Mouse (Mus musculus): ENCODE results near the gene Olfr850. TPM values are rescaled to one million over a fixed set of nuclear protein-coding genes. Genes with fewer than 3 reads are reported as not detected.

The Olfr850 gene
- total RNA-seq (2021): not detected
- long read RNA-seq, experiment 1: 0 reads
- long read RNA-seq, experiment 2: 0 reads

DNA sequence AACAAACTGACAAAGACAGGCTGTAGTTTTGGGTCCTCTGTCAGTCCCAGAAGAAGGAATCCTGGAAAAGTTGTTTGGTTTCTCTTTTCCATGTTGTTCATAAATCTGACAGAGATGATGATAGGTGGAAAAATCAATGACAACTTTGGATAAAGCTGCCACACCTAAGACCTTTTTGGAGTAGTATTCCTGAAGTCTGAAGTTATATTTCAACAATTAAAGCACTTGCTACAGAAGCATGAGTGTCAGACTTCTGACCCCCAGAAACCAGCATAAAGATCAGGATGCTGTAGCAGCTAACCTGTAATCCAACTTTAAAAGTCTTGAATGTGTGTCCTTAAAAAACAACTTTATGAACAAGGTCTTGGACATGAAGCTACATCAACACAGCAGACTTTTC is at the start of gene Olfr850:
TSS of gene Olfr850 (minus strand) at position 101 of the 400 bp plus-strand sequence.
- no peak for DNase-seq

DNA sequence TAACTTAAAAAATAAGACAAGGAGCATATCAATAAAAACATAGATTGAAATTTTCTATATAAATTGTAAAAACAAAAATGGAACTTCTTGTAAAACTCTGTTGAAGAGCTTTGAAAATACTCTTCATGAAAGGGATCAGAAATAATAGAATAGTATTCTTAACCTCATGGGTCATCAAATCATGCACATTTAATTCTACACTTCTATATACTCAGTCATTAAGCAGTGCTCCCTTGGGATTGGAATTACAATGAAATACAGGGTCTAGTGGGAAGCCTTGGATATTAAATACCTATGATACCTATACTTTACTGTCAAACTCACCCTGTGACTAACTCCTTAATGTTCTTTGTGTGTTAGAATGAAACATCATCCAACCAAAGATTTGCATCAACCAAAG is 14.9 kb upstream of the Olfr850 start, which contains the start of gene Olfr851:
TSS of gene Olfr851 (plus strand) at position 301 of the 400 bp plus-strand sequence.
- no peak for DNase-seq

DNA sequence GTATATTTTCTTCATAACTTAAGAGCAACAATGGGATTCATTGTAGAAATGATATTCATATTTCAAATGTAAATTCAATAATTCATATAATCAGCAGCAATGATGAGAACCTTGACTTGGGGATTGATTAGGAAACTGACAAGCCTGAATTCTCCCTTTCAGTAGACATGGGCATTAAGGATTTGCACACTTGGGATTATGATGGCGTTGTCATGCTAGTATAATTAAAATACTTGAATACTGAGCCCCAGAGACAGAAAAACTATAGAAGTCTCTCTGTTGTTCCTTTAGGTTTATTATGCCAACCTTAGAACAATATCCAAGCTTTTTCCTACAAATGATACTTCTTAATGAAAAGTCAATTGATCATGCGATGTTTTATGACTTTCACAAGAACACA is 38.1 kb downstream of the Olfr850 start, which contains the start of gene Olfr849:
TSS of gene Olfr849 (plus strand) at position 301 of the 400 bp plus-strand sequence.
- DNase-seq: no peak

Other genes with a start within 250 kb of the Olfr850 start
- gene Olfr843, start 226.3 kb downstream of the Olfr850 start, total RNA-seq (2021): not detected
- not detected for gene Olfr844, start 161.9 kb downstream of the Olfr850 start, total RNA-seq (2021)
- not detected for gene Olfr845, start 141.8 kb downstream of the Olfr850 start, total RNA-seq (2021)
- not detected for gene Olfr846, start 114.2 kb downstream of the Olfr850 start, total RNA-seq (2021)
- gene Olfr847, start 99.6 kb downstream of the Olfr850 start, total RNA-seq (2021): not detected
- gene Olfr849, start 38.0 kb downstream of the Olfr850 start, total RNA-seq (2021): not detected
- gene Olfr851, start 15.0 kb upstream of the Olfr850 start, total RNA-seq (2021): not detected
- gene Olfr853, start 62.8 kb upstream of the Olfr850 start, total RNA-seq (2021): not detected
- not detected for gene Olfr854, start 89.1 kb upstream of the Olfr850 start, total RNA-seq (2021)
- not detected for gene Olfr855, start 104.4 kb upstream of the Olfr850 start, total RNA-seq (2021)
- gene Zfp317, start 143.9 kb upstream of the Olfr850 start, total RNA-seq (2021): 10 to 100 TPM; 10.8 to 13.3 TPM
- gene Olfr857, start 231.2 kb upstream of the Olfr850 start, total RNA-seq (2021): not detected

Data from gastrocnemius, postnatal 10 days (tissue).